Mouse (Mus musculus) heart, embryonic 12.5 days (tissue): Measurements from ENCODE around the gene Tcf7l2. TPM values are rescaled to one million over a fixed set of nuclear protein-coding genes. Genes with fewer than 3 reads are reported as not detected.

Source experiments
- ATAC-seq: fragments of 200-750 bp; cut with Nextera tagmentation; 2 replicates; pipeline ENCODE4 v1.8.0; 2017; ENCODE audit warnings: moderate TSS enrichment, moderate library complexity; ENCODE audit not compliant: insufficient number of reproducible peaks, low FRiP score
- H3K27ac ChIP-seq: fragments of 300-500 bp; sonication (generic); 2 replicates; pipeline ENCODE4 v1.5.1; 2016; ENCODE audit warnings: mild to moderate bottlenecking, moderate library complexity; ENCODE audit not compliant: poor library complexity, severe bottlenecking
- H3K27me3 ChIP-seq: fragments of 300-500 bp; sonication (generic); replicated peaks from 2 replicates; pipeline ENCODE4 v1.6.1; 2016; ENCODE audit warnings: mild to moderate bottlenecking, moderate library complexity
- H3K36me3 ChIP-seq: fragments of 300-500 bp; sonication (generic); 2 replicates; pipeline ENCODE4 v1.6.1; 2016; ENCODE audit warnings: mild to moderate bottlenecking, moderate library complexity
- H3K4me1 ChIP-seq: fragments of 300-500 bp; sonication (generic); replicated peaks from 2 replicates; pipeline ENCODE4 v1.6.1; 2016; ENCODE audit warnings: mild to moderate bottlenecking
- H3K4me2 ChIP-seq: fragments of 300-500 bp; sonication (generic); 2 replicates; pipeline ENCODE4 v1.6.1; 2016; ENCODE audit warnings: mild to moderate bottlenecking, moderate library complexity
- H3K4me3 ChIP-seq: fragments of 300-500 bp; sonication (generic); 2 replicates; pipeline ENCODE4 v1.5.1; 2016; ENCODE audit warnings: mild to moderate bottlenecking
- H3K9ac ChIP-seq: fragments of 300-500 bp; sonication (generic); 2 replicates; pipeline ENCODE4 v1.6.1; 2016; ENCODE audit warnings: mild to moderate bottlenecking, moderate library complexity
- H3K9me3 ChIP-seq: fragments of 300-500 bp; sonication (generic); replicated peaks from 2 replicates; pipeline ENCODE4 v1.6.1; 2016; ENCODE audit warnings: mild to moderate bottlenecking, moderate library complexity
- WGBS: fragments of 180-500 bp; shearing (Covaris S2); methylation state at CpG from one replicate; pipeline ENCODE4 v1.1.7; 2016; 5-methylcytosine and 5-hydroxymethylcytosine counted together
- polyA plus RNA-seq: library from polyadenylated mRNA; unstranded; fragments of >200 nt; fragmentation: Nextera tagmentation; extraction: Ambion mirVana; gene quantifications from 2 replicates; pipeline ENCODE4 v1.2.1, GENCODE M21; 2016

Gene Tcf7l2
- polyA plus RNA-seq, 1 experiment from 2014 or later, result 59.7 TPM

- 0 out of 2 replicates have a peak, but pooled peaks cover 2% of the 10 kb centered on the region for H3K36me3 ChIP-seq
- H3K4me1 ChIP-seq, result peaks cover 70% of the 10 kb centered on the region
- H3K27ac ChIP-seq, result no peak overlapping the region
- 57% methylated on average over 13 of the region's 13 CpGs for WGBS
- H3K9me3 ChIP-seq, result no peaks in the 10 kb centered on the region
- no peak overlapping the region for H3K4me2 ChIP-seq
- ATAC-seq, result no peak
- no peak overlapping the region for H3K9ac ChIP-seq
- H3K27me3 ChIP-seq, result no peaks in the 10 kb centered on the region
- no peak overlapping the region for H3K4me3 ChIP-seq
These were observed 86.1 kb downstream of the Tcf7l2 start for GRCm38 (mm10) chr19:55827613-55828259.

- 90% methylated on average over 9 of the region's 9 CpGs for WGBS
- H3K27me3 ChIP-seq, result no peaks in the 10 kb centered on the region
- no peak overlapping the region for H3K9ac ChIP-seq
- no peak overlapping the region for H3K4me3 ChIP-seq
- H3K36me3 ChIP-seq, result peaks cover 8% of the 10 kb centered on the region; the same call in 1 of the 2 replicates
- peaks cover 52% of the 10 kb centered on the region for H3K4me1 ChIP-seq
- ATAC-seq, result no peak
- H3K9me3 ChIP-seq, result peaks cover 4% of the 10 kb centered on the region
- no peak overlapping the region for H3K4me2 ChIP-seq
- H3K27ac ChIP-seq, result no peak overlapping the region
These were observed 89.4 kb downstream of the Tcf7l2 start for GRCm38 (mm10) chr19:55830976-55831559.

GRCm38 (mm10) chr19:55832122-55832521 lies 90.5 kb downstream of the Tcf7l2 start:
- Histone ChIP-seq H3K9ac (no peak overlapping the region), H3K27ac (no peak overlapping the region), H3K4me2 (no peak overlapping the region), H3K4me1 (peaks cover 48% of the 10 kb centered on the region), H3K36me3 (peaks cover 8% of the 10 kb centered on the region; the same call in 1 of the 2 replicates), H3K4me3 (no peak overlapping the region), H3K9me3 (peaks cover 4% of the 10 kb centered on the region), H3K27me3 (no peaks in the 10 kb centered on the region)
- 74% methylated on average over 4 of the region's 4 CpGs for WGBS
- no peak for ATAC-seq

GRCm38 (mm10) chr19:55833807-55834385 lies 92.3 kb downstream of the Tcf7l2 start:
- Histone ChIP-seq H3K4me1 (peaks cover 47% of the 10 kb centered on the region), H3K9me3 (peaks cover 4% of the 10 kb centered on the region), H3K27me3 (no peaks in the 10 kb centered on the region), H3K36me3 (peaks cover 8% of the 10 kb centered on the region; the same call in 1 of the 2 replicates), H3K27ac (no peak overlapping the region), H3K4me2 (no peak overlapping the region), H3K9ac (no peak overlapping the region), H3K4me3 (no peak overlapping the region)
- no peak for ATAC-seq
- 94% methylated on average over 4 of the region's 4 CpGs for WGBS

GRCm38 (mm10) chr19:55836930-55837687 lies 95.5 kb downstream of the Tcf7l2 start:
- Histone ChIP-seq H3K4me2 (no peak overlapping the region), H3K9ac (no peak overlapping the region), H3K36me3 (peaks cover 8% of the 10 kb centered on the region; the same call in 1 of the 2 replicates), H3K4me3 (no peak overlapping the region), H3K4me1 (peaks cover 58% of the 10 kb centered on the region), H3K9me3 (peaks cover 4% of the 10 kb centered on the region), H3K27ac (peak overlapping the region; percentile 5; the same call in 1 of the 2 replicates), H3K27me3 (no peaks in the 10 kb centered on the region)
- no peak for ATAC-seq
- 77% methylated on average over 5 of the region's 5 CpGs for WGBS

- no peak for ATAC-seq
- Histone ChIP-seq H3K4me3 (no peak overlapping the region), H3K9me3 (peaks cover 4% of the 10 kb centered on the region), H3K36me3 (peaks cover 4% of the 10 kb centered on the region; the same call in 1 of the 2 replicates), H3K9ac (no peak overlapping the region), H3K4me2 (0 out of 2 replicates have a peak overlapping the region, but pooled peaks have one; percentile 27), H3K4me1 (peaks cover 63% of the 10 kb centered on the region), H3K27ac (peak overlapping the region; percentile 81), H3K27me3 (no peaks in the 10 kb centered on the region)
- WGBS, result 39% methylated on average over 9 of the region's 9 CpGs
These were observed 96.3 kb downstream of the Tcf7l2 start for GRCm38 (mm10) chr19:55837924-55838323.

GRCm38 (mm10) chr19:55838389-55839035 lies 96.9 kb downstream of the Tcf7l2 start:
- WGBS, result 44% methylated on average over 5 of the region's 5 CpGs
- Histone ChIP-seq H3K4me1 (peaks cover 68% of the 10 kb centered on the region), H3K4me2 (no peak overlapping the region), H3K27ac (peak overlapping the region; percentile 81), H3K4me3 (no peak overlapping the region), H3K27me3 (no peaks in the 10 kb centered on the region), H3K36me3 (peaks cover 4% of the 10 kb centered on the region; the same call in 1 of the 2 replicates), H3K9me3 (peaks cover 4% of the 10 kb centered on the region), H3K9ac (no peak overlapping the region)
- no peak for ATAC-seq

- H3K4me1 ChIP-seq, result peaks cover 70% of the 10 kb centered on the region
- H3K36me3 ChIP-seq, result no peaks in the 10 kb centered on the region
- H3K4me2 ChIP-seq, result no peak overlapping the region
- no peak for ATAC-seq
- H3K27ac ChIP-seq, result peak overlapping the region; percentile 81
- no peak overlapping the region for H3K4me3 ChIP-seq
- H3K27me3 ChIP-seq, result no peaks in the 10 kb centered on the region
- 47% methylated on average over 10 of the region's 10 CpGs for WGBS
- H3K9me3 ChIP-seq, result no peaks in the 10 kb centered on the region
- H3K9ac ChIP-seq, result no peak overlapping the region
These were observed 97.5 kb downstream of the Tcf7l2 start for GRCm38 (mm10) chr19:55839036-55839555.

- peaks cover 77% of the 10 kb centered on the region for H3K4me1 ChIP-seq
- H3K27me3 ChIP-seq, result no peaks in the 10 kb centered on the region
- 65% methylated on average over 10 of the region's 10 CpGs for WGBS
- H3K4me3 ChIP-seq, result no peak overlapping the region
- H3K9ac ChIP-seq, result no peak overlapping the region; the same call in 1 of the 2 replicates
- no peaks in the 10 kb centered on the region for H3K36me3 ChIP-seq
- H3K27ac ChIP-seq, result no peak overlapping the region
- H3K9me3 ChIP-seq, result no peaks in the 10 kb centered on the region
- no peak overlapping the region for H3K4me2 ChIP-seq
- ATAC-seq, result no peak
These were observed 99.0 kb downstream of the Tcf7l2 start for GRCm38 (mm10) chr19:55840499-55841121.

GRCm38 (mm10) chr19:55842046-55842445 lies 100.4 kb downstream of the Tcf7l2 start:
- H3K9ac ChIP-seq, result no peak overlapping the region
- no peak overlapping the region for H3K4me3 ChIP-seq
- H3K27me3 ChIP-seq, result no peaks in the 10 kb centered on the region
- no peaks in the 10 kb centered on the region for H3K36me3 ChIP-seq
- no peaks in the 10 kb centered on the region for H3K9me3 ChIP-seq
- no peak for ATAC-seq
- peak overlapping the region; percentile 45 for H3K4me2 ChIP-seq
- H3K27ac ChIP-seq, result peak overlapping the region; percentile 36; the same call in 1 of the 2 replicates
- 8% methylated on average over 7 of the region's 7 CpGs for WGBS
- H3K4me1 ChIP-seq, result peaks cover 83% of the 10 kb centered on the region
